9 mouse cellular contexts compared by ENCODE assay signal in the genomic region with DNA sequence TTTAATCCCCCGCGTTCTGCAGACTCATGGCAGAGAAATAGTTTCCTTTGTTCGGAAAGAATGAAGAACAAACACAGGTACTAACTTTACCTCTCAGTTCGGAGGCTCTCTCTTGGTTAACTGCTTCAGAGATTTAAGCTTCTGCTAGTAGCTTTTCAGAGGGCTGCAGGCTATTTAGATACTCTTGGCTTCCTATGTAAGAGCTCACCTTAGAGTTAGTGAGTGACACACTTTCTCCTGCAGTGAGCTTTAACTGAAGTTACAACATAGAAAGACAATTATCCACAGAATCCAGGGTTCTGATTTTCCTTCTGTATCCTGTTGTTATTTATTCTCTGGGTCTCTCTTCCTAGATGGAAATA.
DNase-seq lines count a peak whose midpoint lies in the region; ATAC-seq and TF ChIP-seq lines count a peak whose summit lies in the region.
"Had no signal": no experiment of that assay in that cellular context is flagged by ENCODE, and none has a peak within 500 bp of the region (broad histone marks: within the 10 kb centered on the region; RNA-seq: fewer than 3 reads in every experiment).

No protein-coding gene starts in this region.

- no peaks in the 10 kb centered on the region for H3K79me2 ChIP-seq in heart, adult 2 months (replicated peaks; ENCODE audit: control insufficient read depth, insufficient read depth, low read length)

- peak overlapping the region; percentile 70 for H3K9ac ChIP-seq in heart, embryonic 13.5 days
- H3K9ac ChIP-seq in heart, adult 2 months (ENCODE audit: low read depth, low read length): no peak overlapping the region
- H3K9ac ChIP-seq in embryonic facial prominence, embryonic 11.5 days (replicated peaks; ENCODE audit: low read length): no peak overlapping the region
- no peak overlapping the region for H3K9ac ChIP-seq in hindbrain, postnatal 0 days (replicated peaks; ENCODE audit: low read length)
- H3K9ac ChIP-seq in midbrain, embryonic 14.5 days (replicated peaks; ENCODE audit: low read length): no peak overlapping the region

- no peak for ATAC-seq in heart, embryonic 13.5 days (ENCODE audit: extremely low read depth, insufficient number of reproducible peaks, low FRiP score, low TSS enrichment)
- no peak for ATAC-seq in embryonic facial prominence, embryonic 11.5 days (replicated peaks; ENCODE audit: insufficient number of reproducible peaks, low FRiP score, low TSS enrichment, low read depth)
- ATAC-seq in hindbrain, postnatal 0 days: no peak
- no peak for ATAC-seq in midbrain, embryonic 14.5 days (ENCODE audit: low FRiP score, low TSS enrichment)

- H3K27ac ChIP-seq in heart, embryonic 13.5 days (replicated peaks): no peak overlapping the region
- no peak overlapping the region for H3K27ac ChIP-seq in heart, adult 2 months
- H3K27ac ChIP-seq in embryonic facial prominence, embryonic 11.5 days (replicated peaks; ENCODE audit: low read depth, low read length): no peak overlapping the region
- no peak overlapping the region for H3K27ac ChIP-seq in hindbrain, postnatal 0 days
- peak overlapping the region; percentile 60 for H3K27ac ChIP-seq in midbrain, embryonic 14.5 days (replicated peaks; ENCODE audit: low read depth, low read length)

- no peaks in the 10 kb centered on the region for H3K9me3 ChIP-seq in heart, embryonic 13.5 days
- no peaks in the 10 kb centered on the region for H3K9me3 ChIP-seq in embryonic facial prominence, embryonic 11.5 days (replicated peaks; ENCODE audit: control insufficient read depth, low read length)
- H3K9me3 ChIP-seq in hindbrain, postnatal 0 days (ENCODE audit: low read length): no peaks in the 10 kb centered on the region
- H3K9me3 ChIP-seq in midbrain, embryonic 14.5 days (ENCODE audit: control insufficient read depth, low read length): no peaks in the 10 kb centered on the region

- no peak for TF ChIP-seq EP300 in heart, adult 2 months (IDR thresholded peaks at IDR 0.05; ENCODE audit: insufficient read depth, low read depth, low read length)

- peak overlapping the region; percentile 77 for H3K4me2 ChIP-seq in heart, embryonic 13.5 days
- H3K4me2 ChIP-seq in embryonic facial prominence, embryonic 11.5 days (ENCODE audit: low read depth, low read length): peak overlapping the region; percentile 38; the same call in 1 of the 2 replicates
- peak overlapping the region; percentile 67 for H3K4me2 ChIP-seq in hindbrain, postnatal 0 days (ENCODE audit: low read depth, low read length)
- H3K4me2 ChIP-seq in midbrain, embryonic 14.5 days (ENCODE audit: low read length): peak overlapping the region; percentile 64

- DNase-seq in heart, adult 2 months: no peak
- DNase-seq in embryonic facial prominence, embryonic 11.5 days (ENCODE audit: low spot score): peak; percentile 22
- DNase-seq in hindbrain, postnatal 0 days (ENCODE audit: low spot score): no peak
- no peak for DNase-seq in midbrain, embryonic 14.5 days
- no peak for DNase-seq in cerebellum, adult 18-20 months
- DNase-seq in left cerebral cortex, postnatal 4 days: no peak
- no peak for DNase-seq in cerebellum, postnatal 10 days
- DNase-seq: B cell, adult 2 months had no signal

- no peak for TF ChIP-seq CTCF in heart, adult 2 months (IDR thresholded peaks at IDR 0.05)
- TF ChIP-seq CTCF in hindbrain, postnatal 0 days (IDR thresholded peaks at IDR 0.05; ENCODE audit: low read depth): no peak

- peaks cover 11% of the 10 kb centered on the region for H3K27me3 ChIP-seq in heart, embryonic 13.5 days (replicated peaks)
- H3K27me3 ChIP-seq in heart, adult 2 months (ENCODE audit: control insufficient read depth, insufficient read depth, low read length): no peaks in the 10 kb centered on the region
- H3K27me3 ChIP-seq in embryonic facial prominence, embryonic 11.5 days (ENCODE audit: control insufficient read depth, insufficient read depth, low read length): 0 out of 2 replicates have a peak, but pooled peaks cover 3% of the 10 kb centered on the region
- 0 out of 2 replicates have a peak, but pooled peaks cover 3% of the 10 kb centered on the region for H3K27me3 ChIP-seq in hindbrain, postnatal 0 days (ENCODE audit: insufficient read depth, low read length)
- H3K27me3 ChIP-seq in midbrain, embryonic 14.5 days (ENCODE audit: control insufficient read depth, insufficient read depth, low read length): peaks cover 8% of the 10 kb centered on the region; the same call in 1 of the 2 replicates

- peaks cover 14% of the 10 kb centered on the region for H3K4me1 ChIP-seq in heart, embryonic 13.5 days
- no peaks in the 10 kb centered on the region for H3K4me1 ChIP-seq in heart, adult 2 months (ENCODE audit: control insufficient read depth, insufficient read depth, low read length)
- no peaks in the 10 kb centered on the region; the same call in 1 of the 2 replicates for H3K4me1 ChIP-seq in embryonic facial prominence, embryonic 11.5 days (ENCODE audit: control insufficient read depth, insufficient read depth, low read length)
- peaks cover 7% of the 10 kb centered on the region; the same call in 1 of the 2 replicates for H3K4me1 ChIP-seq in hindbrain, postnatal 0 days (ENCODE audit: insufficient read depth, low read length)
- H3K4me1 ChIP-seq in midbrain, embryonic 14.5 days (ENCODE audit: control insufficient read depth, insufficient read depth, low read length): peaks cover 19% of the 10 kb centered on the region

- peak overlapping the region; percentile 55 for H3K4me3 ChIP-seq in heart, embryonic 13.5 days
- no peak overlapping the region for H3K4me3 ChIP-seq in heart, adult 2 months
- H3K4me3 ChIP-seq in embryonic facial prominence, embryonic 11.5 days (ENCODE audit: low read depth, low read length): no peak overlapping the region
- H3K4me3 ChIP-seq in hindbrain, postnatal 0 days (ENCODE audit: low read length): peak overlapping the region; percentile 37
- H3K4me3 ChIP-seq in midbrain, embryonic 14.5 days (replicated peaks; ENCODE audit: low read depth, low read length): peak overlapping the region; percentile 32

- TF ChIP-seq POLR2A in heart, adult 2 months (IDR thresholded peaks at IDR 0.05; ENCODE audit: insufficient read depth, low read depth, low read length): no peak

- intact Hi-C loops in heart, adult 2 months (cut with DNase I): no loop called here
- intact Hi-C loops in left cerebral cortex, postnatal 4 days (cut with DNase I): no loop called here

- 19% methylated on average over 4 of the region's 4 CpGs for WGBS in heart, embryonic 13.5 days
- 20% methylated on average over 4 of the region's 4 CpGs for WGBS in heart, adult 2 months
- 8% methylated on average over 4 of the region's 4 CpGs for WGBS in embryonic facial prominence, embryonic 11.5 days
- WGBS in hindbrain, postnatal 0 days: 9% methylated on average over 4 of the region's 4 CpGs
- WGBS in midbrain, embryonic 14.5 days: 2% methylated on average over 4 of the region's 4 CpGs

- no peaks in the 10 kb centered on the region for H3K36me3 ChIP-seq in heart, embryonic 13.5 days
- H3K36me3 ChIP-seq in heart, adult 2 months (ENCODE audit: control insufficient read depth, insufficient read depth, low read length): no peaks in the 10 kb centered on the region
- H3K36me3 ChIP-seq in embryonic facial prominence, embryonic 11.5 days (replicated peaks; ENCODE audit: control insufficient read depth, insufficient read depth, low read depth, low read length): no peaks in the 10 kb centered on the region
- H3K36me3 ChIP-seq in hindbrain, postnatal 0 days (ENCODE audit: insufficient read depth, low read length): no peaks in the 10 kb centered on the region
- no peaks in the 10 kb centered on the region for H3K36me3 ChIP-seq in midbrain, embryonic 14.5 days (ENCODE audit: control insufficient read depth, insufficient read depth, low read length)

Comparison
In these comparisons a context has a peak if more than half of its experiments do, and no peak if none do; other contexts are left out.
1. H3K4me3 ChIP-seq: peak in heart, embryonic 13.5 days (single experiment), hindbrain, postnatal 0 days (single experiment) and midbrain, embryonic 14.5 days (single experiment); none in heart, adult 2 months (single experiment) and embryonic facial prominence, embryonic 11.5 days (single experiment).
2. Peak in every context shown above with its lines, with median percentiles within 50 percentile points of each other: H3K4me2 ChIP-seq.